ENCODE assay signal across 7 mouse cellular contexts in genomic region chr2:32423481-32424331, GRCm38 (mm10). TPM values are rescaled to one million over a fixed set of nuclear protein-coding genes. Genes with fewer than 3 reads are reported as not detected.
DNase-seq lines count a peak whose midpoint lies in the region; ATAC-seq and TF ChIP-seq lines count a peak whose summit lies in the region.

No protein-coding gene starts in this region.

- TF ChIP-seq EP300 in MEL (IDR thresholded peaks at IDR 0.05; ENCODE audit: low read depth in 1 of 2, low read length in 2 of 2) = no peak

- peaks cover 26 to 38% of the 10 kb centered on the region in 2 experiments for H3K4me1 ChIP-seq in MEL (ENCODE audit: control insufficient read depth in 1 of 2, insufficient read depth in 2 of 2, low read length in 2 of 2)
- H3K4me1 ChIP-seq in embryonic facial prominence, embryonic 12.5 days = peaks cover 45% of the 10 kb centered on the region
- peaks cover 35% of the 10 kb centered on the region for H3K4me1 ChIP-seq in heart, embryonic 11.5 days (ENCODE audit: control insufficient read depth, insufficient read depth, low read length)
- peaks cover 42% of the 10 kb centered on the region for H3K4me1 ChIP-seq in lung, embryonic 16.5 days (replicated peaks; ENCODE audit: control insufficient read depth, insufficient read depth, low read length)
- H3K4me1 ChIP-seq in olfactory bulb, adult 2 months (ENCODE audit: control insufficient read depth, insufficient read depth, low read length) = peaks cover 27% of the 10 kb centered on the region

- TF ChIP-seq CTCF in MEL (IDR thresholded peaks at IDR 0.05 in 2 of 3, conservative IDR thresholded peaks at IDR 0.05 in 1 of 3; ENCODE audit: control insufficient read depth in 1 of 3, insufficient read depth in 1 of 3, low read depth in 2 of 3, low read length in 3 of 3, poor library complexity in 1 of 3, severe bottlenecking in 1 of 3) = no peak
- no peak for TF ChIP-seq CTCF in olfactory bulb, adult 2 months (IDR thresholded peaks at IDR 0.05; ENCODE audit: insufficient read depth, low read depth, low read length)

- no peaks in the 10 kb centered on the region for H3K27me3 ChIP-seq in MEL (ENCODE audit: control insufficient read depth in 1 of 2, insufficient read depth in 2 of 2, low read length in 2 of 2)
- H3K27me3 ChIP-seq in embryonic facial prominence, embryonic 12.5 days = no peaks in the 10 kb centered on the region
- no peaks in the 10 kb centered on the region for H3K27me3 ChIP-seq in heart, embryonic 11.5 days (ENCODE audit: control insufficient read depth, insufficient read depth, low read length)
- H3K27me3 ChIP-seq in lung, embryonic 16.5 days (ENCODE audit: control insufficient read depth, insufficient read depth, low read depth, low read length) = no peaks in the 10 kb centered on the region

- DNase-seq in MEL (ENCODE audit: low read depth, low spot score) = peak; percentile 86
- peak; percentile 60 to 70 for DNase-seq in adrenal gland, adult 18-20 months (ENCODE audit: low spot score in 2 of 2)
- DNase-seq in kidney, adult 8-10 months = peak; percentile 88 to 95

- no peak for TF ChIP-seq POLR2A in MEL (IDR thresholded peaks at IDR 0.05; ENCODE audit: control insufficient read depth in 1 of 2, insufficient read depth in 1 of 2, low read depth in 1 of 2, low read length in 2 of 2, poor library complexity in 1 of 2)
- TF ChIP-seq POLR2A in olfactory bulb, adult 2 months (IDR thresholded peaks at IDR 0.05; ENCODE audit: insufficient read depth, low read depth, low read length) = no peak

- H3K9ac ChIP-seq in MEL (ENCODE audit: control insufficient read depth, low read depth, low read length, poor library complexity, severe bottlenecking) = no peak overlapping the region
- H3K9ac ChIP-seq in embryonic facial prominence, embryonic 12.5 days = peak overlapping the region; percentile 39
- peak overlapping the region; percentile 54; the same call in 1 of the 2 replicates for H3K9ac ChIP-seq in heart, embryonic 11.5 days (ENCODE audit: low read depth, low read length)
- peak overlapping the region; percentile 50 for H3K9ac ChIP-seq in lung, embryonic 16.5 days (ENCODE audit: low read length)

- H3K27ac ChIP-seq in MEL (ENCODE audit: control insufficient read depth, low read depth, low read length) = no peak overlapping the region
- H3K27ac ChIP-seq in embryonic facial prominence, embryonic 12.5 days = peak overlapping the region; percentile 90
- H3K27ac ChIP-seq in heart, embryonic 11.5 days (ENCODE audit: low read depth, low read length) = peak overlapping the region; percentile 89
- H3K27ac ChIP-seq in lung, embryonic 16.5 days (ENCODE audit: low read length) = peak overlapping the region; percentile 96
- H3K27ac ChIP-seq in olfactory bulb, adult 2 months (ENCODE audit: insufficient read depth, low read depth, low read length) = peak overlapping the region; percentile 43; the same call in 1 of the 2 replicates

- ATAC-seq in embryonic facial prominence, embryonic 12.5 days (ENCODE audit: insufficient number of reproducible peaks, insufficient read depth, low FRiP score, low TSS enrichment) = peak; percentile 87
- ATAC-seq in heart, embryonic 11.5 days (replicated peaks; ENCODE audit: insufficient number of reproducible peaks, low FRiP score, low TSS enrichment) = peak; percentile 85
- peak; percentile 90 for ATAC-seq in lung, embryonic 16.5 days (ENCODE audit: low read depth)

- H3K36me3 ChIP-seq in MEL (ENCODE audit: control insufficient read depth in 1 of 2, insufficient read depth in 2 of 2, low read length in 2 of 2) = peaks cover 0 to 37% of the 10 kb centered on the region in 2 experiments; a peak in 3 of 4 replicates
- peaks cover 25% of the 10 kb centered on the region for H3K36me3 ChIP-seq in embryonic facial prominence, embryonic 12.5 days
- peaks cover 10% of the 10 kb centered on the region for H3K36me3 ChIP-seq in heart, embryonic 11.5 days (ENCODE audit: control insufficient read depth, insufficient read depth, low read length)
- peaks cover 3% of the 10 kb centered on the region for H3K36me3 ChIP-seq in lung, embryonic 16.5 days (ENCODE audit: control insufficient read depth, insufficient read depth, low read length)

- H3K4me2 ChIP-seq in embryonic facial prominence, embryonic 12.5 days (replicated peaks) = peak overlapping the region; percentile 84
- peak overlapping the region; percentile 81 for H3K4me2 ChIP-seq in heart, embryonic 11.5 days
- H3K4me2 ChIP-seq in lung, embryonic 16.5 days (ENCODE audit: low read depth, low read length) = peak overlapping the region; percentile 78

- peaks cover 15% of the 10 kb centered on the region for H3K79me2 ChIP-seq in MEL (ENCODE audit: control insufficient read depth, insufficient read depth, low read length, poor library complexity)

- H3K4me3 ChIP-seq in MEL (ENCODE audit: control insufficient read depth in 1 of 2, insufficient read depth in 1 of 2, low read depth in 2 of 2, low read length in 2 of 2) = no peak overlapping the region
- peak overlapping the region; percentile 40 for H3K4me3 ChIP-seq in embryonic facial prominence, embryonic 12.5 days
- peak overlapping the region; percentile 44 for H3K4me3 ChIP-seq in heart, embryonic 11.5 days (ENCODE audit: low read depth, low read length)
- peak overlapping the region; percentile 49 for H3K4me3 ChIP-seq in lung, embryonic 16.5 days (ENCODE audit: low read length)
- peak overlapping the region; percentile 50 for H3K4me3 ChIP-seq in olfactory bulb, adult 2 months (ENCODE audit: insufficient read depth, low read depth, low read length)

- no peaks in the 10 kb centered on the region for H3K9me3 ChIP-seq in MEL (replicated peaks; ENCODE audit: insufficient read depth, low read length)
- no peaks in the 10 kb centered on the region for H3K9me3 ChIP-seq in embryonic facial prominence, embryonic 12.5 days
- H3K9me3 ChIP-seq in heart, embryonic 11.5 days (replicated peaks; ENCODE audit: control insufficient read depth, low read length) = no peaks in the 10 kb centered on the region
- H3K9me3 ChIP-seq in lung, embryonic 16.5 days (ENCODE audit: control insufficient read depth, low read length) = no peaks in the 10 kb centered on the region

- no peak for TF ChIP-seq RAD21 in MEL (IDR thresholded peaks at IDR 0.05; ENCODE audit: low read depth, low read length)

- WGBS in embryonic facial prominence, embryonic 12.5 days = 1% methylated on average over 14 of the region's 14 CpGs
- WGBS in heart, embryonic 11.5 days (ENCODE audit: insufficient replicate concordance) = under 1% methylated on average over 14 of the region's 14 CpGs
- WGBS in lung, embryonic 16.5 days = under 1% methylated on average over 14 of the region's 14 CpGs
- WGBS in olfactory bulb, adult 2 months = 3% methylated on average over 14 of the region's 14 CpGs

RNA-seq across cellular contexts. Expression of gene Naif1, which starts 26.6 kb away (rescaled TPM):
- total RNA-seq in MEL (2012; rRNA removed) = 4.4 and 4.9 TPM in 2 replicates
- 1 to 10 TPM in 1 of 2 experiments, not detected in 1; 8.5 TPM for polyA plus RNA-seq in MEL (2012; ENCODE audit: insufficient read depth in 1 of 2, insufficient read length in 2 of 2, low read depth in 1 of 2, low replicate concordance in 2 of 2, missing spikeins in 1 of 2)
- total RNA-seq in adrenal gland, adult 18-20 months (2021) = 1 to 10 TPM; 4.1 to 4.5 TPM
- 6.1 and 6.3 TPM in 2 replicates for polyA plus RNA-seq in embryonic facial prominence, embryonic 12.5 days (2016; fragmentation: Nextera tagmentation; extraction: Ambion mirVana)
- 5.1 and 5.3 TPM in 2 replicates for polyA plus RNA-seq in heart, embryonic 11.5 days (2014; fragmentation: Nextera tagmentation; extraction: Ambion mirVana)
- polyA plus RNA-seq in lung, embryonic 16.5 days (2015; fragmentation: Nextera tagmentation; extraction: Ambion mirVana) = 6.5 and 6.8 TPM in 2 replicates
- polyA plus RNA-seq in olfactory bulb, adult 2 months (2012; ENCODE audit: insufficient read depth, insufficient read length, low replicate concordance, missing spikeins) = not detected in 2 replicates

RNA-seq across cellular contexts. Expression of gene Slc25a25, which starts 27.5 kb away (rescaled TPM):
- total RNA-seq in MEL (2012; rRNA removed) = 28.1 and 32.5 TPM in 2 replicates
- polyA plus RNA-seq in MEL (2012; ENCODE audit: insufficient read depth in 1 of 2, insufficient read length in 2 of 2, low read depth in 1 of 2, low replicate concordance in 2 of 2, missing spikeins in 1 of 2) = 10 to 100 TPM in 1 of 2 experiments, not detected in 1; 22.3 TPM
- total RNA-seq in adrenal gland, adult 18-20 months (2021) = 10 to 100 TPM; 48.8 to 55.3 TPM
- polyA plus RNA-seq in embryonic facial prominence, embryonic 12.5 days (2016; fragmentation: Nextera tagmentation; extraction: Ambion mirVana) = 30.2 and 31.5 TPM in 2 replicates
- polyA plus RNA-seq in heart, embryonic 11.5 days (2014; fragmentation: Nextera tagmentation; extraction: Ambion mirVana) = 7.9 and 8.5 TPM in 2 replicates
- 16.0 and 17.5 TPM in 2 replicates for polyA plus RNA-seq in lung, embryonic 16.5 days (2015; fragmentation: Nextera tagmentation; extraction: Ambion mirVana)
- polyA plus RNA-seq in olfactory bulb, adult 2 months (2012; ENCODE audit: insufficient read depth, insufficient read length, low replicate concordance, missing spikeins) = 221 TPM in 1 of 2 replicates, not detected in the other

RNA-seq across cellular contexts. Expression of gene Ptges2, which starts 28.0 kb away (rescaled TPM):
- 30.4 and 33.3 TPM in 2 replicates for total RNA-seq in MEL (2012; rRNA removed)
- 100 to 1,000 TPM in 1 of 2 experiments, 10 to 100 TPM in 1; 47.0 to 396 TPM for polyA plus RNA-seq in MEL (2012; ENCODE audit: insufficient read depth in 1 of 2, insufficient read length in 2 of 2, low read depth in 1 of 2, low replicate concordance in 2 of 2, missing spikeins in 1 of 2)
- 10 to 100 TPM; 56.9 to 66.5 TPM for total RNA-seq in adrenal gland, adult 18-20 months (2021)
- 36.1 and 36.9 TPM in 2 replicates for polyA plus RNA-seq in embryonic facial prominence, embryonic 12.5 days (2016; fragmentation: Nextera tagmentation; extraction: Ambion mirVana)
- 32.7 and 38.2 TPM in 2 replicates for polyA plus RNA-seq in heart, embryonic 11.5 days (2014; fragmentation: Nextera tagmentation; extraction: Ambion mirVana)
- 20.6 and 23.9 TPM in 2 replicates for polyA plus RNA-seq in lung, embryonic 16.5 days (2015; fragmentation: Nextera tagmentation; extraction: Ambion mirVana)
- polyA plus RNA-seq in olfactory bulb, adult 2 months (2012; ENCODE audit: insufficient read depth, insufficient read length, low replicate concordance, missing spikeins) = not detected in 2 replicates

RNA-seq across cellular contexts. Expression of gene Lcn2, which starts 35.7 kb away (rescaled TPM):
- total RNA-seq in MEL (2012; rRNA removed) = not detected in 2 replicates
- polyA plus RNA-seq in MEL (2012; ENCODE audit: insufficient read depth in 1 of 2, insufficient read length in 2 of 2, low read depth in 1 of 2, low replicate concordance in 2 of 2, missing spikeins in 1 of 2) = not detected
- 1 to 10 TPM; 1.7 to 2.1 TPM for total RNA-seq in adrenal gland, adult 18-20 months (2021)
- 1.3 and 1.4 TPM in 2 replicates for polyA plus RNA-seq in embryonic facial prominence, embryonic 12.5 days (2016; fragmentation: Nextera tagmentation; extraction: Ambion mirVana)
- polyA plus RNA-seq in heart, embryonic 11.5 days (2014; fragmentation: Nextera tagmentation; extraction: Ambion mirVana) = 1.1 TPM in 1 of 2 replicates, not detected in the other
- 1.8 and 5.6 TPM in 2 replicates for polyA plus RNA-seq in lung, embryonic 16.5 days (2015; fragmentation: Nextera tagmentation; extraction: Ambion mirVana)
- not detected in 2 replicates for polyA plus RNA-seq in olfactory bulb, adult 2 months (2012; ENCODE audit: insufficient read depth, insufficient read length, low replicate concordance, missing spikeins)

RNA-seq across cellular contexts. Expression of gene 1110008P14Rik, which starts 42.0 kb away (rescaled TPM):
- total RNA-seq in MEL (2012; rRNA removed) = 52.3 and 63.5 TPM in 2 replicates
- 10 to 100 TPM in 1 of 2 experiments, not detected in 1; 62.9 TPM for polyA plus RNA-seq in MEL (2012; ENCODE audit: insufficient read depth in 1 of 2, insufficient read length in 2 of 2, low read depth in 1 of 2, low replicate concordance in 2 of 2, missing spikeins in 1 of 2)
- total RNA-seq in adrenal gland, adult 18-20 months (2021) = 100 to 1,000 TPM; 158 to 166 TPM
- polyA plus RNA-seq in embryonic facial prominence, embryonic 12.5 days (2016; fragmentation: Nextera tagmentation; extraction: Ambion mirVana) = 53.9 and 54.6 TPM in 2 replicates
- 50.1 and 51.3 TPM in 2 replicates for polyA plus RNA-seq in heart, embryonic 11.5 days (2014; fragmentation: Nextera tagmentation; extraction: Ambion mirVana)
- polyA plus RNA-seq in lung, embryonic 16.5 days (2015; fragmentation: Nextera tagmentation; extraction: Ambion mirVana) = 34.0 and 36.4 TPM in 2 replicates
- not detected in 2 replicates for polyA plus RNA-seq in olfactory bulb, adult 2 months (2012; ENCODE audit: insufficient read depth, insufficient read length, low replicate concordance, missing spikeins)

Comparison
In these comparisons a context has a peak if more than half of its experiments do, and no peak if none do; other contexts are left out.
1. H3K4me3 ChIP-seq: peak in embryonic facial prominence, embryonic 12.5 days (single experiment), heart, embryonic 11.5 days (single experiment), lung, embryonic 16.5 days (single experiment) and olfactory bulb, adult 2 months (single experiment); none in MEL (0 of 2).
2. RNA of gene Ptges2, which starts 28.0 kb away (polyA plus RNA-seq): 47.0 to 396 TPM in MEL, 36.1 to 36.9 TPM in embryonic facial prominence, embryonic 12.5 days, 32.7 to 38.2 TPM in heart, embryonic 11.5 days and 20.6 to 23.9 TPM in lung, embryonic 16.5 days; not detected in olfactory bulb, adult 2 months; every median in the first group is over 10 times any median in the second.
3. Peak in every context shown above with its lines, with median percentiles within 50 percentile points of each other: DNase-seq, ATAC-seq and H3K4me2 ChIP-seq.